Mouse (Mus musculus) thymus, postnatal 0 days (tissue): ENCODE data around the gene Tagln. TPM values are rescaled to one million over a fixed set of nuclear protein-coding genes. Genes with fewer than 3 reads are reported as not detected.
A peak's percentile ranks its signal among the peaks of the same experiment; 100 is the strongest.

ENCODE experiments used
- DNase-seq: peaks from one replicate; pipeline ENCODE4 v3.0.0-alpha.2; 2015; ENCODE audit warnings: low spot score
- microRNA-seq: library from miRNA; unstranded; fragments of <30 nt; microRNA quantifications from one replicate; pipeline ENCODE4, GENCODE M21; 2016; ENCODE audit warnings: borderline number of aligned reads
- polyA plus RNA-seq: library from polyadenylated mRNA; unstranded; fragments of >200 nt; fragmentation: Nextera tagmentation; extraction: Ambion mirVana; gene quantifications from 2 replicates; pipeline ENCODE4 v1.2.1, GENCODE M21; 2015

The Tagln gene
- polyA plus RNA-seq, 1 experiment from 2014 or later: 13.0 TPM

DNA sequence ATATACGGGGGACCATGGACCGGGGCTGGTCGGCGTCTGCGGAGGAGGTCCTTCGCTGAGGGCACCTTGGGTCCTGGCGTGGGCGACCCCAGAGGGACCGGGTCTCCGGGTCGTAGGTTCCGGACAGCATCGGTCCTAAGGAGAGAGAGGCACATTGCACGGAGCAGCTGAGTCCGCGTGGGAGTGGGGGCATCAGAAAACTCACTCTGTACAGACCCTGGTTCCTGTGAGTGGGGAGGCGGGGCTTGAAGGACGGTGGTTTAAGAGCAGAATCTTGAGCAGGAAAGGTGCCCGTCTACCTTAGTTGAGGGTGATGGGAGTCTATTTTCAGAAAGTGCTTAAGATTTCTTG is 28.8 kb downstream of the Tagln start:
- DNase-seq: peak; percentile 28

DNA sequence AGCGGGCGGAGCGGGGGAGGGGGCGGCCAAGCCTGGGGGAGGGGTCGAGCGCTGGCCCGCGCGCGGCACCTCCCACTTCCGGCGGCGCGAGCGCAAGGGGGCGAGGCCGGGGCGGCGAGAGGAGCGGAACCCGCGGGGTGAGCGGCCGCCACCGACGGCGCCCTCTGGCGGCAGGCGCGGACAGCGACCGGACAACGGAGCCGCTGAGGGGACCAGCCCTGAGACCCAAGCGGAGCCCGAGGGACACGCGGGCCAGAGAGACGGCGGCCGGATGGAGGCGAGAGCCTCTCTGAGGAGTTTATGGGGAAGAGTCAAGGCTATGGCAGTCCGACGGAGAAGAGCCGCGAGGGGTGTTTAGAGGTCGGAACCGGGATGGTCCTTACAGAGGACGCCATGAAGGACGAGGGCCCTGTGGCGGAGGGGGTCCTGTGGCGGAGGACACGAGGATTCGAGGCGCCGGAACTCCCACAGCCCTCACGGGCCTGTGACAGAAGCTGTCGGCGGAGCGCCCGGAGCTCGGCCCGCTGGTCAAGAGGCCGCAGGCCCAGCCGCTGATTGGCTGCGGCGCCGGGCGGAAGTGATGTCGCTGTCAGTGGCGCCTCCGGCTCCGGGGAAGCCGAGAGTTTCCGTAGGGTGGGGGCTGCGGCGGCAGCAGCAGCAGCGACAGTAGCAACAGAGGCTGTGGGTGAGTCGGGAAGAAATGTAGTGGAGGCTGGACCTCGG is 29.3 kb downstream of the Tagln start, which contains the start of the genes Pcsk7 and Rnf214:
Pcsk7 (plus strand) TSS at position 143 of the 723 bp plus-strand sequence.
Rnf214 (minus strand) TSS at position 557 of the 723 bp plus-strand sequence.
- peak; percentile 90 for DNase-seq

DNA sequence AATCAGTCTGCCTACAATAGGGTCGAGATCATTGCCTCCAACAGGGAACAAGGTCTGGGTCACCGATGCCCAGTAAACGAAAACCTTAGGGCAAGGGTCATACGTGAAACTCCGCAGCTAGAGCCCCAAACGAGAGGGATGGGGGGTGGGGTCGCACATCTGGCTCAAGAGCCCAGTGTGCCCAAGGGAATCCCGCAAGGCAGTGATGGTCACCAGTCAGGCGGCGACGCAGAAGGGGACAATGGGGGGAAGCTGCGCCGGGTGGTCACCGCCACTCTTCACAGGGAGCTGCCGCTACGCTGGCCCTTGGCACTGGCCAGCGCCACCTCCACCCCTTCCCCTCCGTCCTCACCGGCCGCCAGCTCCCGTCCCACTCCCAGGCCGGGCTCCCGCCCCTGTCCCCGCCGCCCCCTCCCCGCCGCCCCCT is 30.0 kb downstream of the Tagln start:
- DNase-seq: no peak

DNA sequence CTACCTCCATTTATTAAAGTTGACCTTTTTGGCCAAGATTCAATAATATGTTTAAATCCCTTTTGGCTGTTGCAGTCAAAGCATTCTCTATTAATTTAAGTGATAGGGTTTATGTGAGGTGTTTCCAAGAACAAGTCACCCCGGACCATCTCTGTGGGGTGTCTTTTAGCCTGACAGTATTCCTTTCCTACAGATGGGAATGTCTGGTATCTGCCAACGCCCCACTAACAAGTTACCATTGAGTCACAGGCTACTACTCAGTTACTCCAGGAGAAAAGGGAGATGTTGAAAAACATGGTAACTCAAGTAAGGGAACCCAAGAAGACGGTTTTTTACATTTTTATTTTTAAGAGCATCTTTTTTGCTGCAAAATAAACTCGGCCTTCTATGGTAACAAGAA is 30.7 kb downstream of the Tagln start:
- no peak for DNase-seq

DNA sequence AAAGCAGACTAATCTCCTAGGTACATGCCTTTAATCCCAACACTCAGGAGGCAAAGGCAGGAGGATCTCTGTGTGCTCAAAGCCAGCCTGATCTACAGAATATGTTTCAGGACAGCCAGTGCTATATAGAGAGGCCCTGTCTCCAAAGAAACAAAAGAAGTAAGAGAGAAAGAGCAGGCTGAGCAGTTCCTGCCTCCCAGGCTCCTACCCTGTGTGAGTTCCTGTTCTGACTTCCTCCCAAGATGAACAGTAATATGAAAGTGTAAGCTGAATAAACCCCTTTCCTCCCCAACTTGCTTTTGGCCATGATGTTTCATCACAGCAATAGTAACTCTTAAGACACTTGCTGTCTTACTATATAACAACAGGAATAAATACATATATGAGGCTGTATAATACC is 42.2 kb downstream of the Tagln start:
- no peak for DNase-seq

Small RNA genes within 50 kb of the gene (microRNA-seq; reads per million reads assigned to microRNA genes)
- gene Mir7087: not detected

Other genes starting within 250 kb of the Tagln start
- 22.5 and 24.0 TPM in 2 replicates for gene Cep164, start 107.4 kb downstream of the Tagln start, polyA plus RNA-seq
- 8.0 and 10.3 TPM in 2 replicates for gene Bace1, start 97.5 kb downstream of the Tagln start, polyA plus RNA-seq
- gene Pcsk7, start 29.6 kb downstream of the Tagln start, polyA plus RNA-seq: 24.2 and 31.3 TPM in 2 replicates
- 27.0 and 35.6 TPM in 2 replicates for gene Rnf214, start 29.1 kb downstream of the Tagln start, polyA plus RNA-seq
- 58.0 and 64.2 TPM in 2 replicates for gene Sidt2, start 19.2 kb upstream of the Tagln start, polyA plus RNA-seq
- gene Pafah1b2, start 76.6 kb upstream of the Tagln start, polyA plus RNA-seq: 110 TPM in 2 replicates
- 6.3 and 9.4 TPM in 2 replicates for gene Sik3, start 76.8 kb upstream of the Tagln start, polyA plus RNA-seq